Mouse (Mus musculus): ENCODE measurements at regions not wholly inside any gene's neighbourhood (a gene's known extent, or its start where the extent isn't known, plus 50 kb on each side); places are given as distances from the start of the nearest gene placed in this dataset.

- no peak for TF ChIP-seq CTCF (IDR thresholded peaks at IDR 0.05; ENCODE audit: borderline replicate concordance, insufficient read depth, low read depth, low read length)
- no peak for TF ChIP-seq POLR2A (IDR thresholded peaks at IDR 0.05; ENCODE audit: borderline replicate concordance, insufficient read depth, low read length)
Observed at GRCm38 (mm10) chr6:101029436-101029835, 196.0 kb downstream of the Ppp4r2 start.
